Mouse (Mus musculus) brain, embryonic 14.5 days (tissue): ENCODE measurements around the gene Gm15056. TPM values are rescaled to one million over a fixed set of nuclear protein-coding genes. Genes with fewer than 3 reads are reported as not detected.

Experiments
- DNase-seq: peaks from one replicate; pipeline ENCODE4 v3.0.0-alpha.2; 2011; ENCODE audit warnings: low read depth
- CTCF ChIP-seq: fragments of 200-500 bp; IDR thresholded peaks from 2 replicates; pipeline ENCODE4 v1.5.1; 2012; ENCODE audit warnings: inconsistent platforms, mild to moderate bottlenecking, moderate library complexity, borderline replicate concordance; ENCODE audit not compliant: insufficient read depth, insufficient read length; ENCODE audit errors: extremely low read depth
- POLR2A ChIP-seq: fragments of 200-500 bp; IDR thresholded peaks from 2 replicates; pipeline ENCODE4 v1.6.1; 2012; ENCODE audit warnings: mild to moderate bottlenecking, inconsistent platforms, borderline replicate concordance; ENCODE audit not compliant: poor library complexity, insufficient read depth, insufficient read length, severe bottlenecking; ENCODE audit errors: extremely low read depth
- polyA plus RNA-seq: library from polyadenylated mRNA; depleted of rRNA; stranded (reverse); fragments of >200 nt; gene quantifications from 2 replicates; pipeline ENCODE4 v1.2.3, GENCODE M21; 2012; rRNA removed

Gene Gm15056
- polyA plus RNA-seq = not detected in 2 replicates

DNA sequence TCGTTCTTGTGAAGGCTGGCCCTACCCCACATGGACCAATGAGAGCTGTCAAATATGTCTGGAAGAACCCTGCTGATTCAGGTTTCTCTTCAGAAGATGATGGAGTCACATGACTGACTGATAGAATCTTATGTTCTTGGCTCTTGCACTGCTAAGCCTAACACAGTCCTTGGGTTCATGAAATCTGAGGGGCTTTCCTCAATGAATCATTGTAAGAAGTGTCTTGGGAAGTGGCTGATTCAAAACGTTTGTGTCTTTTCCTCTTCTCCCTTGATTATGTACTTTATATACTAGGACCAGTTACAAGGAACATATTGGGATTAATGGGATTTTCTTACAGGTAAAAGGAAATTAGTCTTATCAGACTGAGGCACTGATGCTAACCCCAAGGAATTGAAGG lies at the start of gene Gm15056:
Gene Gm15056, minus strand, starts transcription at position 101 of the 400 bp plus-strand sequence.
- TF ChIP-seq POLR2A = no peak
- no peak for TF ChIP-seq CTCF
- DNase-seq = no peak

DNA sequence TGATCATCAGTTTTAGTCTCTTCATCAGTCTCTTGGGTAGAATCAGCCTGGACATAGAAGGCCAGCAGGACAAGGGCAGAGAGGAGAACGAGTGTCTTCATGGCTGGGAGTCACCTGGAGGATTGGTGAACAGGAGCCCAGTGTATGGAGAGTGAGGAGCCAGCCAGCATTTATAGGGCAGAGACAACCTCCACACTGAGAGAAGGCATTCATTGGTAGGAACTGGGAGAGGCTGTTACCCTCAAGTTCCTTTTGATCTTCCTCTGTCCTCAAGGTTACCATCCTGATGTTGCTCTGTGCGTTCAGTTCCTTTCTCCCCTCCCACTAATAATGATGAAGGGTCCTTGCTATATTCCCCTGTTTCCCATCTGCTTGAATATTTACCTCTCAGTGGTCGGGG lies 42.2 kb upstream of the Gm15056 start, which contains the start of gene AY761185:
Gene AY761185, minus strand, starts transcription at position 101 of the 400 bp plus-strand sequence.
- DNase-seq = no peak
- TF ChIP-seq CTCF = no peak
- no peak for TF ChIP-seq POLR2A

DNA sequence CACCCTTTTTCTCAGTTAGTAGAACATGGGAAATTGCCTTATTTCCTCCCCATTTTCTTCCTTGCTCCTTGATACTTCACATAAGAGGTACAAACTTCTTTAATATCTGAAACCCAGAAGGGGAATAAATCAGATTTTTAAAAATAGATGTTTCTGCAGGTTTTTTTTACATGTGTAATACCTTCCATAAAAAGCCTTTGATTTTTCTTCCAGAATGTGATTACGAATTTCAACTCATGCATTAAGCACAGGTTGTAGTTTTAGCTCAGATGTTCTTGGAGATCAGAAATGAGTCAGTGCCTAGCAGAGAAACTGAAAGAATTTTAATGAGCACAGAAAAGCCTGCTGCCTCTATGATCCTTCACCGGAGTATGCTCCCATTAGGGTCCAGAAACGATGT lies 19.5 kb upstream of the Gm15056 start, which contains the start of gene Gm6040:
Gene Gm6040, minus strand, starts transcription at position 101 of the 400 bp plus-strand sequence.
- DNase-seq = no peak
- TF ChIP-seq CTCF = no peak
- TF ChIP-seq POLR2A = no peak

DNA sequence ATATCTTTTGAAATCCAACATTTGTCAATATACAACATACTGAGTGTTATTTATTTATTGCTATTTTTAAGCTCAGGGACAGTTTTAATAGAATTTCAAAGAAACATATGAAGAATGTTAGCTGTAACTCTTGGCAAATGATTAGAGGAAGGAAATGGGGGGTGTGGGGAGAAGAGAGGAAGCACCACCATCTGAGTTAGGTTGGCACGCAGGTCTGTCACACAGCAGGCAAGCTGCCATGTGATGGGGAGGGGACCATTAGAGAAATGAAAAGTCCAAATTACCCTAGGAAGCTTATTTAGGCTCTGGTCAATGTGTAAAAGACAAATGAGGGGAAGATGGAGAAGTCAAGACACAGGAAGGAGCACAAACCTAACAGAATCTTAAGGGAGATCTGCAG lies 9.9 kb upstream of the Gm15056 start:
- no peak for DNase-seq
- TF ChIP-seq CTCF (no peak), POLR2A (no peak)

DNA sequence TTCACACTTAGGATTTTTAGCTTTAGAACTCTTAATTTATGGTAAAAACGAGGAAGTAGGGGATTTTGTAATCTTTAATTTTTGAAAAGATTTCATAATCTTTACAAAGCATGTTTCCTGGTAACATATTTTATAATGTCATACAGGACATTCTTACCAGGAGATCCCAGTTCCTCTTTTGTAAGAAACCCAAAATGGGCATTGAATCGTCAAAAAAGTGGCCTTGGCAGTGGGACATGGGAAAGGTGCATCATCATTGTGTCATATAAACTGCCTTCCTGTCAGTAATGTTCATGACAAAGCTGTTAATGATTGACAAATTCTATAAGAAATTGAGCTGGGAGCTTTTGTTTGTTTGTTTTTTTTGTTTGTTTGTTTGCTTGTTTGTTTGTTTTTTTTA lies 5.8 kb upstream of the Gm15056 start:
- no peak for DNase-seq
- TF ChIP-seq POLR2A = no peak
- no peak for TF ChIP-seq CTCF

DNA sequence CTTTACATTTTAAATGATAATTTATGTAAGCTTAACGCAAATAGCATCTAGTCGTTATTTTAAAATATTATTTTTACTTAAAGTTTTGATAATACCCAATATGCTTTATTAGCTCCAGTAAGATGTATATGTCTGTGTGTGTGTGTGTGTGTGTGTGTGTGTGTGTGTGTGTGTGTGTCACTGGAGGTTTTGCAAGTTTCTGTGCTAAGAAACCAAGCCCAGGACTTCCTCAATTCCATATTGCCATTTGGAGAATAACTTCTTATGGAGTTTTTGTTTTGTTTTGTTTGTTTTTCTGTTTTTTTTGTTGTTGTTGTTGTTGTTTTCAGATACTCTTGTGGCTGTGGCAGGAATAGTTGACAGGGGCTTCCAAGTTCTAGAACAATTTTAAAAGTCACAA lies 4.7 kb upstream of the Gm15056 start:
- DNase-seq = no peak
- no peak for TF ChIP-seq CTCF

DNA sequence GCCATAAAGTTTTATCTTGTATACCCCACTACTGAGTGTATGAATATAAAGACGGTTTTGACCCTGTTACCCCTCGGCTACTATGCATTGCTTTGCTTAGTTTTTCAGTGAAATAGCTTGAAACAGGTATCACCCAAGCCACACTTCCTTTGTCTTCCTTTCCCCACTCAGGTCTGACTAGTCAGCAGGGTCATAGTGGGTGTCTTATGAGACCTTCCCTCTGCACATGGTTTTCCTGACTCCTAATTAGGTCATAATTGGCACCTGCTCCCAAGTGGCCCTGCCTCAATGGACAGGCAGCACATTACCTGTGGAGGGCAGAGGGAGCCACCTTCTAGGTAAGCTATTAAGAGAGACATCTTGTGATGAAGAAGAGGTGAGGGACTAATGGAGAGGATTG lies 10.1 kb downstream of the Gm15056 start, which contains the start of gene Defb33:
Gene Defb33, plus strand, starts transcription at position 301 of the 400 bp plus-strand sequence.
- TF ChIP-seq CTCF (no peak), POLR2A (no peak)
- no peak for DNase-seq

DNA sequence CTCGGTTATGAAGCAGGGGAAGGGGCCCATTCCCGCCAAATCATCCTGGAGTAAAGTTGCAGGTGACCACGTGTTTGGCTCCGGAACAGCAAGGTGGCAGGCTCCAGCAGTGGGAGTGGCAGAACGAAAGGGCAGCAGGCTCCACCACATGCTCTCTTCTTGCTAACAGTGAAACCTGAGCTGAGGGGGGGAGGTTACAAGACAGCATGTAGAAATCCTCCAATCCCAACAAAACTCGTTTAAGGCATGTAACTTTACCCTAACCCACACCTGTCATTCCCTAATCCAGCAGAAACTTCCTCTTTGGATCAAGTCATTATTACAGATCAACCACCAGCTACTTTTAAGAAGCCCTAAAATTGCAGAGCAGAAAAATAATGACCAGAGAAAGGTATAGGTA lies 27.8 kb downstream of the Gm15056 start:
- DNase-seq = no peak
- TF ChIP-seq CTCF (no peak), POLR2A (no peak)

Other genes starting within 250 kb of the Gm15056 start
- gene Defb33, start 10.0 kb downstream of the Gm15056 start, polyA plus RNA-seq = not detected in 2 replicates
- gene Gm6040, start 19.4 kb upstream of the Gm15056 start, polyA plus RNA-seq = not detected in 2 replicates
- not detected in 2 replicates for gene AY761185, start 42.1 kb upstream of the Gm15056 start, polyA plus RNA-seq
- gene Defa21, start 122.9 kb upstream of the Gm15056 start, polyA plus RNA-seq = not detected in 2 replicates
- gene Defa23, start 152.4 kb upstream of the Gm15056 start, polyA plus RNA-seq = not detected in 2 replicates
- not detected in 2 replicates for gene Defa35, start 162.4 kb upstream of the Gm15056 start, polyA plus RNA-seq
- gene Defa25, start 181.8 kb upstream of the Gm15056 start, polyA plus RNA-seq = not detected in 2 replicates
- not detected in 2 replicates for gene Gm14851, start 193.4 kb upstream of the Gm15056 start, polyA plus RNA-seq
- gene Defa30, start 232.0 kb upstream of the Gm15056 start, polyA plus RNA-seq = not detected in 2 replicates